Mouse (Mus musculus) layer of hippocampus, adult 9-11 months (tissue): ENCODE data around the gene Morn3.

Experiments
- DNase-seq: peaks from one replicate; pipeline ENCODE4 v3.0.0; 2022

Gene Morn3

GRCm38 (mm10) chr5:122989551-122990330 lies 57.1 kb downstream of the Morn3 start, which contains the start of gene Kdm2b:
Gene Kdm2b, minus strand, starts transcription at chr5:122989823.
- no peak for DNase-seq

GRCm38 (mm10) chr5:122989001-122989525 lies 57.8 kb downstream of the Morn3 start:
- DNase-seq: peak; percentile 79

DNA sequence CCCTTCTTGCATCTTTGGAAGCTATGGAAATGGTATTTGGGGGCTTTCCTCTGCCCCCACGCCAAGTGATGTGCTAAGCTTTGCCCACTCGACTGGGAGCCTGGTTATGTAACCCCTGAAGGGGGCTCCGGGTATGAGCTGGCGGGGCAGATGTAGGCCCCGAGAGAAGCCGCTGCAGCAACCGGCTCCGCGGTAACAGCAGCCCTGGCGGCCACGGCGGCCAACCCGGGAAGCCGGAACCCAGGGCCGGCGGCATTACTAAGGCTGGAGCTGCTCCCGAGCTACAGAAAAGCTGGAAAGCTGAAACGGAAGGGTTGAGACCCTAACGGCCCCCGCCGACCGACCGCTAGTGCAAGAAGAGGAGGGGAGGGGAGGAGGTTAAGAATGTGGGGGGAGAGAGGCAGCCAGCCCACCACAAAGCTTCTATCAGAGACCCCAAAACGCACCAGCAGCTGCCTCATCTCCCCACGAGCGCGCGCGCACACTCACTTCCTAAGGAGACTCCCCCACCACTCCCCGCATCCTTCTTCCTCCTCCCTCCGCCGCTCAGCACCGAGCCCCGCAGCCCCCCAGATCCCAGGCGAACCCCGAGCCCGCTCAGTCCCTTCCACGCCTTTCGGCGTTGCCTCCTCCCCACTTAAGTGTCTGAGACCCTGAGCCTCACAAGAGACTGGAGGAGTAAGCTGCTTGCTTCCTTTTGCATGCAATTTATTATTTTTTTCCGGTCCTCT lies 58.6 kb downstream of the Morn3 start:
- DNase-seq: no peak

DNA sequence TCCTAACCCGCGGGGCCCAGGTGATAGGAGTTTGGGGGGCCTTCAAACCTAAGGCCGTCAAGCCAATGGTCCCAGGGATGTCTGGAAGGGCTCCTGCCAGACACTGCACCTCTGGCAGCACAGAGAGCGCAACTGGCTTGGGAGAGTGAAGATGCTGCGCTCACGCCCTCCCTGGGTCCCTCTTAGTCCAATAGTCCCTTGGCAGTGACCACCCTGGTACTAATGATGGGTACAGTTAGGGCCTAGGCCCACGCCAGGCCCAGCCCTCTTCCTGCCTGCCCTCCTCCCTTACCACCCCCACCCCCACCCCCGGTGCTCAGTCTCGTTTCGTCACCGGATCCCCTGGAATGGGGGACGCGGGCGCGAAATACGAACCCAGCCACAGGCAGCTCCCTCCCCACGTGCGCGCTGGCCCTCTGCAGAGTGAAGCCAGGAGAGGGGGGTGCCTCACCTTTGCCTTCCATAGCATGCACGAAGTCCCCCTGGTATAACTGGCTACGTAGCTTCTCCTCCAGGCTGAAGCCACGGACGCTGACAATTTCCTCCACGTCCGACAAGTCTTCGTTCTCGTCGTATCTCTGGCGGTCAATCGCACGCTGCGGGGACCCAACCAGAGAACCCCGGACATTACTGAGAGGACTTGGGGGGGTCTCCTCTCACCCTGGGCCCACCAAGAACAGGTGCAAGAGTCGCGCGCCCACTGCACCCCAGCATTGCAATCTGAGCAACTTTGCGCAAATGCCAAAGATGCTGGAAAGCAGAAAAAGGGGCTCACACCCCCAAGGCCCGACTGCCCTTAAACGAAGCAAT lies 59.4 kb downstream of the Morn3 start:
- DNase-seq: no peak

- DNase-seq: no peak
These were observed 60.7 kb downstream of the Morn3 start for GRCm38 (mm10) chr5:122986091-122986493.
